Mouse (Mus musculus): ENCODE data around the gene Atp6v0d1. TPM values are rescaled to one million over a fixed set of nuclear protein-coding genes. Genes with fewer than 3 reads are reported as not detected.

Gene Atp6v0d1
- total RNA-seq, 2 experiments from 2014 or later, result 280 to 300 TPM

- DNase-seq (ENCODE audit: low spot score in 2 of 2), result no peak
Measured at GRCm38 (mm10) chr8:105475742-105476141, 90.1 kb downstream of the Atp6v0d1 start.

- no peak for DNase-seq (ENCODE audit: low spot score in 2 of 2)
Measured at GRCm38 (mm10) chr8:105475254-105475653, 90.6 kb downstream of the Atp6v0d1 start.

- no peak for DNase-seq (ENCODE audit: low spot score in 2 of 2)
Measured at GRCm38 (mm10) chr8:105474680-105475079, 91.2 kb downstream of the Atp6v0d1 start.

Small RNA genes lying within 50 kb of the gene (microRNA-seq; reads per million reads assigned to microRNA genes)
- 0 to 0.98 reads per million in 2 experiments for gene Mir1966

Other genes starting within 250 kb of the Atp6v0d1 start
- 1 to 10 TPM; 4.6 to 5.3 TPM for gene Lrrc29, start 239.8 kb downstream of the Atp6v0d1 start, total RNA-seq (2021)
- 10 to 100 TPM; 41.0 to 41.2 TPM for gene Tmem208, start 239.7 kb downstream of the Atp6v0d1 start, total RNA-seq (2021)
- gene Fhod1, start 218.1 kb downstream of the Atp6v0d1 start, total RNA-seq (2021), result 1 to 10 TPM; 2.0 to 3.4 TPM
- gene Slc9a5, start 217.2 kb downstream of the Atp6v0d1 start, total RNA-seq (2021), result 10 to 100 TPM; 11.9 to 13.0 TPM
- gene Plekhg4, start 192.8 kb downstream of the Atp6v0d1 start, total RNA-seq (2021), result 1 to 10 TPM in 1 of 2 experiments, under 1 TPM in 1; 0.84 to 1.3 TPM
- not detected for gene Kctd19, start 152.5 kb downstream of the Atp6v0d1 start, total RNA-seq (2021)
- gene Lrrc36, start 152.5 kb downstream of the Atp6v0d1 start, total RNA-seq (2021), result 1 to 10 TPM in 1 of 2 experiments, under 1 TPM in 1; 0.76 to 1.3 TPM
- 10 to 100 TPM; 54.8 to 58.5 TPM for gene Tppp3, start 94.5 kb downstream of the Atp6v0d1 start, total RNA-seq (2021)
- gene Zdhhc1, start 69.1 kb downstream of the Atp6v0d1 start, total RNA-seq (2021), result 10 to 100 TPM; 31.9 to 34.2 TPM
- gene Hsd11b2, start 47.3 kb downstream of the Atp6v0d1 start, total RNA-seq (2021), result not detected
- gene Ripor1, start 39.2 kb upstream of the Atp6v0d1 start, total RNA-seq (2021), result 10 to 100 TPM; 89.8 to 92.1 TPM
- gene Ctcf, start 70.5 kb upstream of the Atp6v0d1 start, total RNA-seq (2021), result 10 to 100 TPM; 80.7 to 84.5 TPM
- gene Agrp, start 71.3 kb upstream of the Atp6v0d1 start, total RNA-seq (2021), result not detected
- 10 to 100 TPM; 78.4 to 80.3 TPM for gene Carmil2, start 120.2 kb upstream of the Atp6v0d1 start, total RNA-seq (2021)
- gene Acd, start 135.1 kb upstream of the Atp6v0d1 start, total RNA-seq (2021), result 10 to 100 TPM; 46.1 to 47.4 TPM
- 10 to 100 TPM; 34.0 to 34.7 TPM for gene Pard6a, start 135.1 kb upstream of the Atp6v0d1 start, total RNA-seq (2021)
- under 1 TPM in 1 of 2 experiments, not detected in 1; 0.27 TPM for gene 4933405L10Rik, start 141.6 kb upstream of the Atp6v0d1 start, total RNA-seq (2021)
- gene Enkd1, start 142.2 kb upstream of the Atp6v0d1 start, total RNA-seq (2021), result 1 to 10 TPM; 8.8 to 9.6 TPM
- gene Gfod2, start 192.6 kb upstream of the Atp6v0d1 start, total RNA-seq (2021), result 10 to 100 TPM; 19.0 to 23.3 TPM